Mouse (Mus musculus): ENCODE measurements around the gene Cmbl.

GRCm38 (mm10) chr15:31619521-31619920, 54.3 kb downstream of the Cmbl start:
- no peak for TF ChIP-seq POLR2A (IDR thresholded peaks at IDR 0.05; ENCODE audit: low read depth, low read length)
- TF ChIP-seq CTCF (IDR thresholded peaks at IDR 0.05; ENCODE audit: extremely low read depth, insufficient read depth, insufficient read length, insufficient replicate concordance): no peak
